Mouse (Mus musculus) spleen, adult 2 months (tissue): Measurements from ENCODE around the gene Fkbp9.

Experiments
- CTCF ChIP-seq: fragments of 200-500 bp; IDR thresholded peaks from 2 replicates; pipeline ENCODE4 v1.5.1; 2011; ENCODE audit warnings: mild to moderate bottlenecking, inconsistent platforms; ENCODE audit not compliant: insufficient read depth, insufficient read length, insufficient replicate concordance; ENCODE audit errors: extremely low read depth
- POLR2A ChIP-seq: fragments of 200-500 bp; IDR thresholded peaks from 2 replicates; pipeline ENCODE4 v1.6.1; 2011; ENCODE audit warnings: low read depth, low read length, inconsistent platforms

DNA sequence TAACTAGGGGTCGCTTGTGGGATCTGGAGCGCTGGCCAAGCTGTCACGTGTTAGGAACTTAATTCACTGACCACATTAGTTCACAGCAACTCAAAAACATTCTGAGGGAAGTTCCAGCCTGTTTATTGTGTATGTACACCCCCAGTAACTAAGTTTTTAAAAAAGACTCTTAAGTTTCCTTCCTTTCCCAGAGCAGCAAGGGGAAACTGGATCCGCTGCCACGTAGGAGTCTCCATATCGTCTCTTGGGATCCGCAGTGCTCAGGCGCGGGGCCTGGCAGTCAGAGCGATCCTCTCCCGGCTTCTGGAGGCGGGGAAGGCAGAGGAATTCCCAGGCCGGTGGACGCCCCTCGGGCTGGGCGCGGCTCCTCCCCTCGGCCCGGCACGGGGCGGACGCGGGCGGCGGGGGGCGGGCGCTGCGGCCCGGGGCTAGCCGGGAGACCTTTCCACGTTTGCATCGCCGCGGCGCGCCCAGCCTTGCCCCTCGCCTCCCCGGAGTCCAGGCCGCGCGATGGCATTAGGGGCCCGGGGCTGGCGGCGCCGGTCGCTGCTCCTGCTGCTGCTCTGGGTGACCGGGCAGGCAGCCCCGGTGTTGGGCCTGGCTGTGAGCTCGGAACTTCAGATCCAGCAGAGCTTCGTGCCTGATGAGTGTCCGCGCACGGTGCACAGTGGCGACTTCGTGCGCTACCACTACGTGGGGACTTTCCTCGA lies at the start of gene Fkbp9:
- TF ChIP-seq CTCF (no peak), POLR2A (no peak)
